Mouse (Mus musculus) liver, adult 2 months (tissue): ENCODE data around the gene Aoah. TPM values are rescaled to one million over a fixed set of nuclear protein-coding genes. Genes with fewer than 3 reads are reported as not detected.

Source experiments
- DNase-seq: peaks from one replicate; pipeline ENCODE4 v3.0.0-alpha.2; 2011; ENCODE audit warnings: low read depth, low spot score; ENCODE audit errors: extremely low read depth
- H3K27ac ChIP-seq: fragments of 200-500 bp; replicated peaks from 2 replicates; pipeline ENCODE4 v1.5.1; 2012; ENCODE audit warnings: low read depth, mild to moderate bottlenecking, control low read depth, inconsistent platforms, low read length; ENCODE audit not compliant: insufficient read depth
- H3K27me3 ChIP-seq: fragments of 200-500 bp; 2 replicates; pipeline ENCODE4 v1.6.1; 2012; ENCODE audit warnings: mild to moderate bottlenecking, moderate library complexity, low read length, inconsistent platforms; ENCODE audit not compliant: control insufficient read depth, insufficient read depth
- H3K36me3 ChIP-seq: fragments of 200-500 bp; 2 replicates; pipeline ENCODE4 v1.6.1; 2012; ENCODE audit warnings: low read length, inconsistent platforms; ENCODE audit not compliant: control insufficient read depth, insufficient read depth
- H3K4me1 ChIP-seq: fragments of 200-500 bp; 2 replicates; pipeline ENCODE4 v1.6.1; 2011; ENCODE audit warnings: low read length; ENCODE audit not compliant: control insufficient read depth, insufficient read depth
- H3K4me3 ChIP-seq: fragments of 200-500 bp; 2 replicates; pipeline ENCODE4 v1.5.1; 2011; ENCODE audit warnings: low read depth, mild to moderate bottlenecking, control low read depth, low read length, moderate library complexity; ENCODE audit not compliant: insufficient read depth
- H3K79me2 ChIP-seq: fragments of 200-500 bp; 2 replicates; pipeline ENCODE4 v1.6.1; 2012; ENCODE audit warnings: inconsistent platforms, mild to moderate bottlenecking, low read length, moderate library complexity; ENCODE audit not compliant: control insufficient read depth, insufficient read depth
- H3K9ac ChIP-seq: fragments of 200-500 bp; 2 replicates; pipeline ENCODE4 v1.6.1; 2012; ENCODE audit warnings: low read depth, mild to moderate bottlenecking, control low read depth, inconsistent platforms, low read length
- CTCF ChIP-seq: fragments of 200-500 bp; IDR thresholded peaks from 2 replicates; pipeline ENCODE4 v1.5.1; 2011; ENCODE audit warnings: low read depth, low read length, control low read depth
- POLR2A ChIP-seq: fragments of 200-500 bp; IDR thresholded peaks from 2 replicates; pipeline ENCODE4 v1.6.1; 2011; ENCODE audit warnings: low read length, control low read depth; ENCODE audit not compliant: insufficient read depth; ENCODE audit errors: extremely low read depth
- WGBS: fragments of 180-500 bp; shearing (Covaris S2); methylation state at CpG from one replicate; pipeline ENCODE4 v1.1.7; 2018; 5-methylcytosine and 5-hydroxymethylcytosine counted together
- polyA plus RNA-seq: library from polyadenylated mRNA; depleted of rRNA; stranded (reverse); fragments of >200 nt; gene quantifications from 2 replicates; pipeline ENCODE4 v1.2.3, GENCODE M21; 2012
- total RNA-seq: library from RNA; depleted of rRNA; stranded (reverse); fragments of >200 nt; gene quantifications from 2 replicates; pipeline ENCODE4 v1.2.3, GENCODE M21; 2014

The Aoah gene
- total and polyA plus RNA-seq, 2 experiments, result 1.1 TPM

DNA sequence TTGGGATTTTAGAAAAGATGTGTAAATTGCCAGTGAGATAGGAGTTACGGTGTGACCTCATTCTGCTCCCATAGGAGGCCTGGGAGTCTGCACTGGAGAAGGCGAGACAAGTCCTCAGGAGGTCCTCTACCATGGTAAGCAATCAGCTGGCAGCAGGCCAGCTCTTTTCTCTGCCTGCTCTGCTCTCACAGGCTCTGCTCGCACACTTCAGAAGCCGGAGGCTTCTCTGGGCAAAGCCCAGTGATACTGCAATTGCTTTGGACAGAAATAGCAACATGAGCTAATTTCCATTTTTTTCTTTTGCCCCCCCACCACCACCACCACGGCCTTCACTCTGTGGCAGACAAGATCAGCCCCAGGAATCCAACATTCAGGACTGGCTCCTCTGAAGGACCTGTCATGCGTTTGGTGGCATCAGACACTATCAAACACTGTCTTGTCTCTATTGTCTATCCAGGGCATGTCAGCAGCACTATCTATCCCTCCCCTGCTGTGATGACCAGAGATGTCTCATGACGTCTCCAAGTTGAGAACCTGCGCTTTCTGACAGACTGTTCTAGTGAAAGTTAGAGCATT is 106.6 kb downstream of the Aoah start:
- Histone ChIP-seq H3K27ac (no peak overlapping the region), H3K36me3 (no peaks in the 10 kb centered on the region), H3K27me3 (no peaks in the 10 kb centered on the region), H3K9ac (no peak overlapping the region), H3K4me3 (no peak overlapping the region), H3K79me2 (no peaks in the 10 kb centered on the region), H3K4me1 (no peaks in the 10 kb centered on the region)
- 52% methylated on average over 8 of the region's 8 CpGs for WGBS
- TF ChIP-seq POLR2A, result no peak
- TF ChIP-seq CTCF, result no peak
- DNase-seq, result no peak

DNA sequence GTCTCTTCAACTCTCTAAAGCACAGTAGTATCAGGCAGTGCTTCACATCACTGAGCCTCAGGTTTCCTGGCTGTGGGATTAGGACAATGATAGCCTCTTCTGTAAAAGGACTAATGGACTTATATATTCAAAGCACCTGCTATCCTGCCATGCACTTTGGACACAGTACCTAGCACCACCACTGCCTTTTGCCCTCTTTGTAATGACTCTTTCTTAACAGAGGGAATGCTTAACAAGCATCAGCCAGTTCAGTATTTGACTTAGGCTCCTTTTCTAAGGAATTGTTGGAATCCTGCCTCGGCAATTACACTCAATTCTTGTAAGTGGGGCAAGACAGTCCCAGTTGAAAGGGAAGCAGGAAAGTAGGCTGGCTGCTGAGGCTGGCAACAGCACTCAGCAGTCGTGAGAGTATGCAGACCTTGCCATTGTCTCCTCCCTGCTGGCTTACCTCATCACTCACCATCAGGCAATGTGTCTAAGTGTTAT is 107.1 kb downstream of the Aoah start:
- no peak overlapping the region for H3K27ac ChIP-seq
- WGBS, result 13% methylated on average over 2 of the region's 2 CpGs
- DNase-seq, result no peak

DNA sequence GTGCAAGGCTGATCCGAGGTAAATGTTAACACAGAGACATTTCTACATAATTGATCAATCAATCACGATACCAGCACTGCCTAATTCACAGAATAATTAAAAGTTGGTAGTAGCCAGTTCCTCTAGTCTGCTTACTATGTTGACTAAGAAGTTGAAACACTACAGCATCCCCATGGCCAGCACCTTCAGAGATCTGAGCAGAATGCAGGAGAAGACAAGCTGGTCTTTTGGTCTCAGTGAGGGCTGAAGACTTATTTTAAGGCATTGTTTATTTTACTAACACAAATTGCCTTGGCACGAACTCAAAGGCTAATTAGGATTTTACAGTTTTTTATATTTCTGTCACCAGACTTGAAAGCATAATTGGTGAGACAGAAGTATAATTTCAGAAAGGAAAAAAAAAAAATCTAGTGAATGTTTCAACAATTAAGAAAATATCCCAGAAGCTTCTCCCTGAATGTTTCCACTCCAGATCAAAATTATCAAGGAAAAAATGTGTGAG is 107.8 kb downstream of the Aoah start:
- no peak overlapping the region for H3K4me3 ChIP-seq
- 41% methylated on average over 3 of the region's 3 CpGs for WGBS

More for the DNA sequence above, 107.1 kb downstream of the Aoah start:
- no peaks in the 10 kb centered on the region for H3K79me2 ChIP-seq
- H3K27me3 ChIP-seq, result no peaks in the 10 kb centered on the region
- no peak overlapping the region for H3K4me3 ChIP-seq
- no peaks in the 10 kb centered on the region for H3K36me3 ChIP-seq
- no peak for TF ChIP-seq CTCF
- TF ChIP-seq POLR2A, result no peak
- no peaks in the 10 kb centered on the region for H3K4me1 ChIP-seq
- no peak overlapping the region for H3K9ac ChIP-seq

DNA sequence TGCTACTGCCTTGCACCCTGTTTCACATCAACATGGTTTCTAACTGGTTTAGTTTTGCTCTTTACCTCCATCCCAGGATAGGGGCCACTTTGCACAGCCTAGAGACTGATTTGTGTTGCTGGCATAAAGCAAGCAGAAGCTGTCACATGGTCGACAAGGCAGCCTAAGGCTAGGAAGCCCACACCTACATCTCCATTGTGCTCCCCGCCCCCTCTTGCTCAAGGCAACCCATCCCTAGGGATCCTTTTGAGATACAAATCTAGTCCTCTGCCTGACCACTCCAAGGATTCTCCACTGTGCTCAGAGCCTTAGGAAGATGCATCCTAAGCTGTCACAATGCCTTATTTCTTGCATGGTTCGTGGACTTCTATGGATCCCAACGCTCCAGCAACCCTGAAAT is 110.2 kb downstream of the Aoah start:
- WGBS, result 67% methylated on average over 4 of the region's 4 CpGs

More for the DNA sequence above, 107.8 kb downstream of the Aoah start:
- H3K36me3 ChIP-seq, result no peaks in the 10 kb centered on the region
- no peak overlapping the region for H3K27ac ChIP-seq
- H3K9ac ChIP-seq, result no peak overlapping the region
- no peaks in the 10 kb centered on the region for H3K27me3 ChIP-seq
- TF ChIP-seq CTCF (no peak), POLR2A (no peak)
- H3K4me1 ChIP-seq, result no peaks in the 10 kb centered on the region
- no peak for DNase-seq
- no peaks in the 10 kb centered on the region for H3K79me2 ChIP-seq

DNA sequence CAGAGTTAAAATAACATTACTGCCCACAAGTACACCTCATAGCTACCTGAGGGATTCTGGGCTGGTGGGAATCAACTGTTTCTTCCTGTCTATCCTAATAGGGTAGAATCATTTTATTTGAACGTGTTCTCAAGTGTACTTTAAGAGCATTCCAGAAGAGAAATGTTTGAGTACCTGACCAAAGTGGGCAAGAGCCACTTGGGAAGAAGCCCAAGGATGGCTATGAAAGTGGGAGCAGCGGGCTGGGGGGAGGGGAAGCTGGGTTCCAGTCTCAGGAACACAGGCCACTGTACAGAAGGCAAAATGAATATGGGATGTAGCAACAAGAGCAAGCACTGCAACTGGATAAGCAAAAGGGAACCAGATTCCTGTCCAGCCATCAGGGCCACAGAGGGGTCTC is 111.3 kb downstream of the Aoah start:
- Histone ChIP-seq H3K79me2 (no peaks in the 10 kb centered on the region), H3K27ac (no peak overlapping the region), H3K4me1 (no peaks in the 10 kb centered on the region), H3K9ac (no peak overlapping the region), H3K36me3 (no peaks in the 10 kb centered on the region), H3K4me3 (no peak overlapping the region), H3K27me3 (no peaks in the 10 kb centered on the region)
- DNase-seq, result no peak
- TF ChIP-seq CTCF, result no peak
- TF ChIP-seq POLR2A, result no peak
- 59% methylated on average over 2 of the region's 2 CpGs for WGBS

More for the DNA sequence above, 110.2 kb downstream of the Aoah start:
- no peak overlapping the region for H3K27ac ChIP-seq
- no peaks in the 10 kb centered on the region for H3K36me3 ChIP-seq
- H3K4me1 ChIP-seq, result no peaks in the 10 kb centered on the region
- H3K27me3 ChIP-seq, result no peaks in the 10 kb centered on the region
- no peak overlapping the region for H3K4me3 ChIP-seq
- H3K79me2 ChIP-seq, result no peaks in the 10 kb centered on the region
- no peak for DNase-seq
- TF ChIP-seq POLR2A (no peak), CTCF (no peak)
- no peak overlapping the region for H3K9ac ChIP-seq

DNA sequence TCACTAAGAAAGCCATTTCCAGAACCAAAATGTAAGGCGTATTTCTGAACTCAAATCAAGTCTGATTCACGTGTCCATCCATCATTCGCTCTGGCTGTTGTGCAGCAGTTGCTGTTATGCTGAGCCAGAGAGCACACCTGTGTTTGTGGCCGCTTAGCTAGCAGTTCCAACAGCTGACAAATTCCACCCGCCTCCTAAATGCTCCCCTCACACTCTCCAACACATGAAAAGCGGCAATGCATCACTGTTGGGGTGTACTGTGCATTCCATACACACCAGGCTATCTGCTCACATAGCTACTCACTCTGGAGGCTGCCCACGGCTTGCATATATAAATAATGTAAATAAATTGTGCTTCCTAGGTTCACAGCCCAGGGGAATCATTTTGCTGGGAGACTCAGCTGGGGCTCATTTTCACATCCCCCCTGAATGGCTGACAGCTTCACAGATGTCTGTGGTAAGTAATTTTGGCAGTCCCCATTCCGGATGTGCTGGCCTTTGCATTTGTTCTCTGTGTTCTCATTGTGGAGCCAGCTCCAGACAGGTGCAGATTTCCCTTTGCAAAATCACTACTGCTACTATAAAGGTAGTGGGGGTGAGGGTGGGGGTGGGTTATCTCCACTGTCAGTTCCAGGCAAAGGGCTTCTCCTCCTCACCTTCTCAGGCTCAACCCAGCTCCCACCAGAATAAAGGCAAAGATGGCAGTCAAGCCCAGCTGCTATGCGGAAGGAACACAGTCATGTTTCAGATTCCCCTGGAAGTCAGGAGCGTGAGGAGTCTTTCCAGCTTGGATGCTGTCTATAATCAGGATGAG is 123.0 kb downstream of the Aoah start:
- TF ChIP-seq POLR2A (no peak), CTCF (no peak)
- WGBS, result 73% methylated on average over 10 of the region's 10 CpGs
- Histone ChIP-seq H3K79me2 (no peaks in the 10 kb centered on the region), H3K27me3 (no peaks in the 10 kb centered on the region), H3K4me1 (no peaks in the 10 kb centered on the region), H3K36me3 (no peaks in the 10 kb centered on the region), H3K4me3 (no peak overlapping the region), H3K9ac (no peak overlapping the region), H3K27ac (no peak overlapping the region)
- DNase-seq, result no peak
